Mouse (Mus musculus): ENCODE results near the gene Etv5. TPM values are rescaled to one million over a fixed set of nuclear protein-coding genes. Genes with fewer than 3 reads are reported as not detected.

Etv5 gene
- polyA plus RNA-seq, 1 experiment from 2014 or later = 30.6 TPM

- Histone ChIP-seq H3K9me3 (replicated peaks; ENCODE audit: control insufficient read depth, low read length) (no peaks in the 10 kb centered on the region), H3K9ac (replicated peaks; ENCODE audit: low read length) (no peak overlapping the region), H3K27ac (replicated peaks; ENCODE audit: low read depth, low read length) (no peak overlapping the region), H3K27me3 (ENCODE audit: control insufficient read depth, insufficient read depth, low read length) (no peaks in the 10 kb centered on the region), H3K36me3 (replicated peaks; ENCODE audit: control insufficient read depth, insufficient read depth, low read depth, low read length) (no peaks in the 10 kb centered on the region), H3K4me1 (ENCODE audit: control insufficient read depth, insufficient read depth, low read length) (no peaks in the 10 kb centered on the region), H3K4me2 (ENCODE audit: low read depth, low read length) (no peak overlapping the region), H3K4me3 (ENCODE audit: low read depth, low read length) (no peak overlapping the region)
- DNase-seq (ENCODE audit: low spot score) (no peak), ATAC-seq (replicated peaks; ENCODE audit: insufficient number of reproducible peaks, low FRiP score, low TSS enrichment, low read depth) (no peak)
- WGBS = 63% methylated on average over 16 of the region's 16 CpGs
Observed at GRCm38 (mm10) chr16:22412459-22413229, 26.9 kb downstream of the Etv5 start.

- no peaks in the 10 kb centered on the region for H3K4me1 ChIP-seq (ENCODE audit: control insufficient read depth, insufficient read depth, low read length)
- DNase-seq (ENCODE audit: low spot score) (no peak), ATAC-seq (replicated peaks; ENCODE audit: insufficient number of reproducible peaks, low FRiP score, low TSS enrichment, low read depth) (no peak)
- H3K9me3 ChIP-seq (replicated peaks; ENCODE audit: control insufficient read depth, low read length) = no peaks in the 10 kb centered on the region
- H3K27ac ChIP-seq (replicated peaks; ENCODE audit: low read depth, low read length) = no peak overlapping the region
- no peak overlapping the region for H3K4me3 ChIP-seq (ENCODE audit: low read depth, low read length)
- WGBS = 59% methylated on average over 11 of the region's 11 CpGs
- H3K36me3 ChIP-seq (replicated peaks; ENCODE audit: control insufficient read depth, insufficient read depth, low read depth, low read length) = no peaks in the 10 kb centered on the region
- H3K27me3 ChIP-seq (ENCODE audit: control insufficient read depth, insufficient read depth, low read length) = no peaks in the 10 kb centered on the region
- H3K9ac ChIP-seq (replicated peaks; ENCODE audit: low read length) = no peak overlapping the region
- H3K4me2 ChIP-seq (ENCODE audit: low read depth, low read length) = no peak overlapping the region
Observed at GRCm38 (mm10) chr16:22411764-22412163, 27.8 kb downstream of the Etv5 start.

DNA sequence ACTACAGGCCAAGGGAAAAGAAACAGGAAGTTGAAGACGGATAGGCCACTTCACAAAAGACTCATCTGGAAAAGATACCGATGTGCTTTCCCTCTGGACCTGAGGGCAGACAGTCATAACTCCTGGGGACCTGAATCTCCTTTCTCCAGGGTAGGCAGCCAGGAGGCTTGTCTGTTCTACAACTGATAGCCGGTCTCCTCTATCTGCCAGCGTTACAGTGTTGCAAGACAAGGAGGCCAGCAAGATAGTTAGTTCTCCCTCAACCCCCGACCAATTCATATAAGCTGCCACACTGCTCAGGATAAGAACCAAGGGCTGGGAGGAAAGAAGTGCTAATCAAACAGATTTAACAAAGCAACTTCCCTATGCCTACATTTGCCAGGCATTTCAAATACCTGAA is 29.5 kb downstream of the Etv5 start:
- H3K4me1 ChIP-seq (ENCODE audit: control insufficient read depth, insufficient read depth, low read length) = no peaks in the 10 kb centered on the region
- no peak overlapping the region for H3K4me3 ChIP-seq (ENCODE audit: low read depth, low read length)
- H3K9me3 ChIP-seq (replicated peaks; ENCODE audit: control insufficient read depth, low read length) = no peaks in the 10 kb centered on the region
- no peak overlapping the region for H3K4me2 ChIP-seq (ENCODE audit: low read depth, low read length)
- H3K36me3 ChIP-seq (replicated peaks; ENCODE audit: control insufficient read depth, insufficient read depth, low read depth, low read length) = no peaks in the 10 kb centered on the region
- no peaks in the 10 kb centered on the region for H3K27me3 ChIP-seq (ENCODE audit: control insufficient read depth, insufficient read depth, low read length)
- 81% methylated on average over 5 of the region's 5 CpGs for WGBS
- H3K27ac ChIP-seq (replicated peaks; ENCODE audit: low read depth, low read length) = no peak overlapping the region
- H3K9ac ChIP-seq (replicated peaks; ENCODE audit: low read length) = no peak overlapping the region
- ATAC-seq (replicated peaks; ENCODE audit: insufficient number of reproducible peaks, low FRiP score, low TSS enrichment, low read depth) (no peak), DNase-seq (ENCODE audit: low spot score) (no peak)

DNA sequence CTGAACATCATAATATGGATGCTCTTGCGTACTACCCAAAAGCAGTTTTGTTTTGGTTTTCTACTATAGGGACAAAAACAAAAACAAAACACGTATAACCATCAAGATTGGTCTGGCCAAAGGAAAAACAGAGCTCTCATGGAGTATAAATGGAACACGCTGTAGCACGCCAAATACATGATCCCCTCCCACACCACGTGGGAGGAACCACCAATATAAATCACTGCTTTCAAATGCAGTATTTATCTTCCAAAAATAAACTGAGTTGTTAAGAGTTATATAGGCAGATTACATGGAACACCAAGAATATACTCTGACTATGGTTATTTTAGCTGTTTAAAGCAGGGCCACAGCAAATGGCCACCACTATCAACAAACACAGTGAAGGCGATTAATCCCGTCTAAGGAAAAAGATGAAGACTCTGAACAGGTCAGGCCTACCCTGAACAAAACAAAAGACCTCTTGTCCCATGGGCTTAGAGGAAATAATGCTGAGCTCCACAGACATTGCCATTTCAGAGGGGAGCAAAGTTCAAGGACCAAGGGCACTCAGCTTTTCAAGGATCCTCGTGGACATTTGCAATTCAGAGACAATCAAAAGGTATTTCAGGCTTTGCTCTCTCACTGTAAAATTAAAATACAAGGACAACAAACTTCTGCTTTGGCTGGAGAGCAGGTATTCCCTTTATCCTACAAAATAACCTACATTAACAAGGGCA is 30.7 kb downstream of the Etv5 start:
- Histone ChIP-seq H3K27me3 (ENCODE audit: control insufficient read depth, insufficient read depth, low read length) (no peaks in the 10 kb centered on the region), H3K27ac (replicated peaks; ENCODE audit: low read depth, low read length) (no peak overlapping the region), H3K4me1 (ENCODE audit: control insufficient read depth, insufficient read depth, low read length) (no peaks in the 10 kb centered on the region), H3K4me2 (ENCODE audit: low read depth, low read length) (no peak overlapping the region), H3K36me3 (replicated peaks; ENCODE audit: control insufficient read depth, insufficient read depth, low read depth, low read length) (no peaks in the 10 kb centered on the region), H3K9ac (replicated peaks; ENCODE audit: low read length) (no peak overlapping the region), H3K4me3 (ENCODE audit: low read depth, low read length) (no peak overlapping the region), H3K9me3 (replicated peaks; ENCODE audit: control insufficient read depth, low read length) (no peaks in the 10 kb centered on the region)
- ATAC-seq (replicated peaks; ENCODE audit: insufficient number of reproducible peaks, low FRiP score, low TSS enrichment, low read depth) = no peak
- DNase-seq (ENCODE audit: low spot score) = no peak
- WGBS = 82% methylated on average over 8 of the region's 8 CpGs

DNA sequence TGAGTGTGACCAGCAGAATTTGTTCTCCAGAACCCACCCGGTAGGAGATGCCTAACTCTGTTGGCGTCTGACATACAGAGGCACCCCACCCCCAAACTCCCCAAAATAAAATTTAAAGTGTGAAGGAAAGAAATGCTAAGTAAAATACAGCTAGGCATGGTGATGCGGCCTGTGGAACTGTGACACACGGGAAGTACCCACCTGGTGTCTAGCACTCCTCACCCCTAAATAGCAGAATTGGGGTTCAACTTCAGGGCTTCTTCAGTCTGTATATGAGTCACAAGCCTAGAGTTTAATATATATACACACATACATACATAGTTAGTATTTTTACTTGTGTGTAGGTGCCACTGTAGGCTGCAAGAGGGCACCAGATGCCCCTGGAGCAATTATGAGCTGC is 32.8 kb downstream of the Etv5 start:
- ATAC-seq (replicated peaks; ENCODE audit: insufficient number of reproducible peaks, low FRiP score, low TSS enrichment, low read depth) = no peak
- H3K4me1 ChIP-seq (ENCODE audit: control insufficient read depth, insufficient read depth, low read length) = no peaks in the 10 kb centered on the region
- no peaks in the 10 kb centered on the region for H3K36me3 ChIP-seq (replicated peaks; ENCODE audit: control insufficient read depth, insufficient read depth, low read depth, low read length)
- no peaks in the 10 kb centered on the region for H3K9me3 ChIP-seq (replicated peaks; ENCODE audit: control insufficient read depth, low read length)
- DNase-seq (ENCODE audit: low spot score) = no peak
- H3K27ac ChIP-seq (replicated peaks; ENCODE audit: low read depth, low read length) = no peak overlapping the region
- WGBS = 88% methylated on average over 4 of the region's 4 CpGs
- H3K27me3 ChIP-seq (ENCODE audit: control insufficient read depth, insufficient read depth, low read length) = no peaks in the 10 kb centered on the region
- H3K4me2 ChIP-seq (ENCODE audit: low read depth, low read length) = no peak overlapping the region
- no peak overlapping the region for H3K4me3 ChIP-seq (ENCODE audit: low read depth, low read length)
- no peak overlapping the region for H3K9ac ChIP-seq (replicated peaks; ENCODE audit: low read length)

DNA sequence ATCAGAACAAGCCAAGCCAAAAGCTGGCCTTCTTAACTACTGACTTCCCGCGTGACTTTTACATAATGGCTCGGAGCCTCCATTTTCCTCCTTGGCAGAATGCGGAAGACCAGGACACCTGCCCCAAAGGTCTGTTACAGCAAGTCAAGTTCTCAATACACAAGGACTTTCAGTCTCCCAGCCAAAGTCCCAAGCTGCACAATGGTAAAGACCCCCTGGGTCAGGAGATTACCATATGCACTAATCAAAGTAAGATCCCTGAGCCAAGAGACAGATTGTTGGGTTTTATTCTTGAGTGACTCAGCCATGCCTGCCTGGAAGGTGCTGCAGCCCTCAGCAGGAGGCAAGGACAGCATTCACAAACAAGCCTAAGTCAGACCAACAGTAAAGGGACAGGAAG is 33.5 kb downstream of the Etv5 start:
- Histone ChIP-seq H3K9ac (replicated peaks; ENCODE audit: low read length) (no peak overlapping the region), H3K36me3 (replicated peaks; ENCODE audit: control insufficient read depth, insufficient read depth, low read depth, low read length) (no peaks in the 10 kb centered on the region), H3K4me1 (ENCODE audit: control insufficient read depth, insufficient read depth, low read length) (no peaks in the 10 kb centered on the region), H3K4me3 (ENCODE audit: low read depth, low read length) (no peak overlapping the region), H3K27ac (replicated peaks; ENCODE audit: low read depth, low read length) (no peak overlapping the region), H3K27me3 (ENCODE audit: control insufficient read depth, insufficient read depth, low read length) (no peaks in the 10 kb centered on the region), H3K4me2 (ENCODE audit: low read depth, low read length) (no peak overlapping the region), H3K9me3 (replicated peaks; ENCODE audit: control insufficient read depth, low read length) (no peaks in the 10 kb centered on the region)
- no peak for ATAC-seq (replicated peaks; ENCODE audit: insufficient number of reproducible peaks, low FRiP score, low TSS enrichment, low read depth)
- WGBS = 80% methylated on average over 4 of the region's 4 CpGs
- no peak for DNase-seq (ENCODE audit: low spot score)

GRCm38 (mm10) chr16:22405492-22405891 is 34.0 kb downstream of the Etv5 start:
- H3K36me3 ChIP-seq (replicated peaks; ENCODE audit: control insufficient read depth, insufficient read depth, low read depth, low read length) = no peaks in the 10 kb centered on the region

GRCm38 (mm10) chr16:22403715-22404114 is 35.8 kb downstream of the Etv5 start:
- no peaks in the 10 kb centered on the region for H3K36me3 ChIP-seq (replicated peaks; ENCODE audit: control insufficient read depth, insufficient read depth, low read depth, low read length)
- no peak overlapping the region for H3K27ac ChIP-seq (replicated peaks; ENCODE audit: low read depth, low read length)
- H3K4me3 ChIP-seq (ENCODE audit: low read depth, low read length) = no peak overlapping the region
- ATAC-seq (replicated peaks; ENCODE audit: insufficient number of reproducible peaks, low FRiP score, low TSS enrichment, low read depth) = no peak
- no peak overlapping the region for H3K9ac ChIP-seq (replicated peaks; ENCODE audit: low read length)
- no peaks in the 10 kb centered on the region for H3K9me3 ChIP-seq (replicated peaks; ENCODE audit: control insufficient read depth, low read length)
- H3K4me1 ChIP-seq (ENCODE audit: control insufficient read depth, insufficient read depth, low read length) = no peaks in the 10 kb centered on the region
- no peak overlapping the region for H3K4me2 ChIP-seq (ENCODE audit: low read depth, low read length)
- WGBS = 95% methylated on average over 4 of the region's 4 CpGs
- DNase-seq (ENCODE audit: low spot score) = no peak
- no peaks in the 10 kb centered on the region for H3K27me3 ChIP-seq (ENCODE audit: control insufficient read depth, insufficient read depth, low read length)

More at GRCm38 (mm10) chr16:22405492-22405891, 34.0 kb downstream of the Etv5 start:
- no peak overlapping the region for H3K4me2 ChIP-seq (ENCODE audit: low read depth, low read length)
- H3K9ac ChIP-seq (replicated peaks; ENCODE audit: low read length) = no peak overlapping the region
- H3K4me1 ChIP-seq (ENCODE audit: control insufficient read depth, insufficient read depth, low read length) = no peaks in the 10 kb centered on the region
- no peaks in the 10 kb centered on the region for H3K27me3 ChIP-seq (ENCODE audit: control insufficient read depth, insufficient read depth, low read length)
- ATAC-seq (replicated peaks; ENCODE audit: insufficient number of reproducible peaks, low FRiP score, low TSS enrichment, low read depth) (no peak), DNase-seq (ENCODE audit: low spot score) (no peak)
- no peak overlapping the region for H3K4me3 ChIP-seq (ENCODE audit: low read depth, low read length)
- no peak overlapping the region for H3K27ac ChIP-seq (replicated peaks; ENCODE audit: low read depth, low read length)
- 81% methylated on average over 10 of the region's 10 CpGs for WGBS
- no peaks in the 10 kb centered on the region for H3K9me3 ChIP-seq (replicated peaks; ENCODE audit: control insufficient read depth, low read length)

Data from embryonic facial prominence, embryonic 11.5 days (tissue).